Mouse (Mus musculus): Measurements from ENCODE around the gene Lyzl4.

DNA sequence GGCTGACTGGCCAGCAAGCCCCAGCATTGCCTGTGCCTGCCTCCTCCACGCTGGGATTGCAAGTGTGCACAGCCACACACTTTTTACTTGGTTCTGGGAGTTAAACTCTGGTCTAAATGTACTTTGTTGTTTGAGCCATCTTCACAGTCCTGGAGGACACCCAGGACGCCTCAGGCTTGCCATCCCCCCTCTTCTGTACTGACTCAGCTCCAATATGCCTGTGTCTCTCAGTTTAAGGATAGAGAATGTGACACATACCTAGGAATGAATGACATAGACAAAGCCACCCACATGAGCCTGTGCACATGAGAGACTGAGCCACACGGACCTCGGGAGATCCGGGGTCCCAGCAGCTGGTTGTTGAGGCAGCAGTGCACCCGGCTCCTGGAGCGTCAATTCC is 78.6 kb downstream of the Lyzl4 start:
- no peak for TF ChIP-seq CTCF (IDR thresholded peaks at IDR 0.05)
- TF ChIP-seq EP300 (IDR thresholded peaks at IDR 0.05) = no peak

Data from lung, postnatal 0 days (tissue).